Mouse (Mus musculus): ENCODE results near the gene Dmrt1. TPM values are rescaled to one million over a fixed set of nuclear protein-coding genes. Genes with fewer than 3 reads are reported as not detected.
A peak's percentile ranks its signal among the peaks of the same experiment; 100 is the strongest.

Dmrt1 gene
- total RNA-seq, 2 experiments from 2014 or later, result not detected

GRCm38 (mm10) chr19:25615889-25616288 is 110.5 kb downstream of the Dmrt1 start:
- no peak for DNase-seq (ENCODE audit: low spot score in 2 of 2)

- DNase-seq (ENCODE audit: low spot score in 2 of 2), result peak; percentile 69 to 73
These were observed 117.2 kb downstream of the Dmrt1 start for GRCm38 (mm10) chr19:25622291-25623251.

- peak in 1 of 2 experiments; percentile 67 for DNase-seq (ENCODE audit: low spot score in 2 of 2)
These were observed 123.1 kb downstream of the Dmrt1 start for GRCm38 (mm10) chr19:25628490-25628889.

GRCm38 (mm10) chr19:25635119-25635518 is 129.7 kb downstream of the Dmrt1 start:
- no peak for DNase-seq (ENCODE audit: low spot score in 2 of 2)

- DNase-seq (ENCODE audit: low spot score in 2 of 2), result peak; percentile 54 to 64
These were observed 130.3 kb downstream of the Dmrt1 start for GRCm38 (mm10) chr19:25635622-25636244.

GRCm38 (mm10) chr19:25638766-25639361 is 133.4 kb downstream of the Dmrt1 start:
- DNase-seq (ENCODE audit: low spot score in 2 of 2), result no peak

- DNase-seq (ENCODE audit: low spot score in 2 of 2), result no peak
These were observed 136.4 kb downstream of the Dmrt1 start for GRCm38 (mm10) chr19:25641786-25642185.

- DNase-seq (ENCODE audit: low spot score in 2 of 2), result no peak
These were observed 141.7 kb downstream of the Dmrt1 start for GRCm38 (mm10) chr19:25647136-25647535.

GRCm38 (mm10) chr19:25648701-25649100 is 143.3 kb downstream of the Dmrt1 start:
- no peak for DNase-seq (ENCODE audit: low spot score in 2 of 2)

- no peak for DNase-seq (ENCODE audit: low spot score in 2 of 2)
These were observed 145.1 kb downstream of the Dmrt1 start for GRCm38 (mm10) chr19:25650474-25650873.

GRCm38 (mm10) chr19:25652560-25652959 is 147.1 kb downstream of the Dmrt1 start:
- no peak for DNase-seq (ENCODE audit: low spot score in 2 of 2)

Other genes starting within 250 kb of the Dmrt1 start
- gene Dmrt3, start 104.7 kb downstream of the Dmrt1 start, total RNA-seq (2021), result not detected
- gene Dmrt2, start 166.8 kb downstream of the Dmrt1 start, total RNA-seq (2021), result 10 to 100 TPM; 11.4 to 13.9 TPM

Data from gastrocnemius, postnatal 4 days (tissue).